Mouse (Mus musculus) retina, postnatal 7 days (tissue): ENCODE data around the gene Plekhm3.
A peak's percentile ranks its signal among the peaks of the same experiment; 100 is the strongest.

Experiments
- DNase-seq: peaks from one replicate; pipeline ENCODE4 v3.0.0-alpha.2; 2012; ENCODE audit warnings: low read depth, low spot score

The Plekhm3 gene

DNA sequence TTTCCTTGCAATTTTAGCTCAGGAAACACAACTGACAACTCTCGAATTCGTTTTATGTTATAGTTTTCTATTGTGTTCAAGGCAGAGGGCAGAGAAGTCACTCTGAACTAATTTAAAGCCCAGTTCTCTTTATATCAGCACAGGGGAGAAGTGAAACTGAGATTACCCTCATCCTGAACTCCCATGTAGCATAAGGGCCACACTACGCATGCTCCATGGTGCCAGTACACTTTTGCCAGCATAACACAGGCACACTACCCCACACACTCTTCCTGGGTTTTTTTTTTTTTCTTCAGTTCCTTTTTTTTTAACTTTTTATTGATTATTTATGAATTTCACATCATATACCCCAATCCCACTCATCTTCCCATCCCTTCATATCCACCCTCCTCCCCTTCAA lies 28.1 kb downstream of the Plekhm3 start:
- no peak for DNase-seq

GRCm38 (mm10) chr1:64927437-64928274 lies 29.0 kb downstream of the Plekhm3 start:
- no peak for DNase-seq

DNA sequence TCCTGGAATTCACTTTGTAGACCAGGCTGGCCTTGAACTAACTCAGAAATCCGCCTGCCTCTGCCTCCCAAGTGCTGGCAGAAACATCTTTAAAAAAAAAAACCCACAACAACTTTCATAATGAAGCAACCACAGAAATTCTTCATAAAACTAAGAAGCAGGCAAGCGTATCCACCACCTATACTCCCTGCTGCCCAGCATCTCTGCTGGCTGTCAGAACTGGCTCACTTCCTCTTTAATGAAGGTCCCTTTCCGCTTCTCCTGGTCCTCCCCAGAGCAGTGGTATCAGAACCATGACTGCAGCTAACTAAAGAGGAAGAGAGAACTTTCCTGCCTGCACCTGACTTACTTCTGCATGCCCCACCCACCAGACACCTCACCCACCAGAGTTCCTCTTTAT lies 31.0 kb downstream of the Plekhm3 start:
- DNase-seq: no peak

DNA sequence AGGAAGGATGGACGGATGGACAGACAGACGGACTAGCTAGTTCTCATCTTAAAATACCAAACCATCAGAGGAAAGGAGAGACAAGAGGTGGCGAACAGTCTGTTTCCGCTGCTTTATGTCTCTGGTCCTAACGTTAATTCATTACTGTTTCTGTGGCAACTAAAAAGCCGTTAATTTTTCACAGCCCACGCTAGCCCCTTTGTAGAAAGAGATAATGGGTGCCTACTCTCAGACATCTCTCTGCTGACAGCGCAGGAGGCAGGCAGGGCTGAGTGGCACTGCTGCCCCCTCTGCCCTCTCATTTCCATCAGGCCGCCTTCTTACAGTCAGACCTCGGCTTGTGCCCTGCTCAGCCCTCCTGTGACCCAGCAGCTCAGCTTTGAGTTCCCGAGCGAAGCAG lies 32.3 kb downstream of the Plekhm3 start:
- DNase-seq: no peak

GRCm38 (mm10) chr1:64918810-64919528 lies 37.7 kb downstream of the Plekhm3 start:
- peak; percentile 28 for DNase-seq

DNA sequence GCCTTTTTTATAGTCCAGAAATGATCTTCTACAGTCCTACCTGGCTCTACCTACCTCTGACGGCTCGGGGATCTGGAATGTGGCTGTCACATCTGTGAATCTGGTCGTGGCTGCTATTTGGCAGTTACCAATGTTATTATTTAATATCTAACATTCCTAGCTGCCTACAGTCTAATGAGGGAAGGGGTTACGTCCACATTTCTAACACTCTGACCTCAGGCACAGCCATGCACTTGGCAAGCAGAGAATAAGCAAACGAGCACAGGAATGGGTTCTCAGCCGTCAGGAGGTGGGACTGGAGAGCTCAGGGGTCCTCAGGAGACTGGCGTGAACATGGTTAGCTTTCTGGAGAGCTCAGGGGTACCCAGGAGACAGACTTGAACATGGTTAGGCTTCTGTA lies 38.7 kb downstream of the Plekhm3 start:
- no peak for DNase-seq

DNA sequence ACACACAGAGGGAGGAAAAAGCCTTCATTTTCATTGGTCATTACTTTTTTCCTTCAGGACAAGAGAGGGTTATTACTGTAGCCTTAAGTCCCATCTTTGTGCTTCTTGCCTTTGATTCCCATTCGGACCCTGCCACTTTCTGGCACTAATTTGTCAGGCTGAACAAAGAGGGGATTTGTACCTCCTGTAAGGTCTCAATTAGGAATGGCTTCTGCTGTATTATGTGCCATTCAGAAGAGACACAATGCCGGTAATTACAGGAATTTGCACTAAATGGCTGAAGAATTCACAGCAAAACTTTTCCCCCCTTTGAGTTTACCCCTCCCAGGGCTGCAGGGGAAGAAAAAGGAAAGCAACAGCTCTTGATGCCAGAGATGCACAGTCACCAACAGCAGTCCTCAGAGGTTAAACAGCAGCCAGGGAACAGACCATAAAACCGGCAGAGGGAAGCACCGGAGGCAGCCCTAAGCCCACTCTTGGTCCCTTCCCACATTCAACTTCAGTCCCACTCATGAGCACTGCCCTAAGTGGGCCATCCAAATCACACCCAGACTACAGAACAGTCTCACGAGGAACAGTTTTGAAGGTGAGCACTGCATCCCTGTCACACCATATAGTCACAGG lies 39.6 kb downstream of the Plekhm3 start:
- no peak for DNase-seq

GRCm38 (mm10) chr1:64914356-64914755 lies 42.3 kb downstream of the Plekhm3 start:
- no peak for DNase-seq

GRCm38 (mm10) chr1:64907740-64908139 lies 48.9 kb downstream of the Plekhm3 start:
- DNase-seq: no peak

GRCm38 (mm10) chr1:64906226-64906625 lies 50.4 kb downstream of the Plekhm3 start:
- no peak for DNase-seq

GRCm38 (mm10) chr1:64903415-64903814 lies 53.2 kb downstream of the Plekhm3 start:
- no peak for DNase-seq

GRCm38 (mm10) chr1:64902804-64903203 lies 53.8 kb downstream of the Plekhm3 start:
- DNase-seq: no peak

GRCm38 (mm10) chr1:64899763-64900162 lies 56.9 kb downstream of the Plekhm3 start:
- DNase-seq: no peak

DNA sequence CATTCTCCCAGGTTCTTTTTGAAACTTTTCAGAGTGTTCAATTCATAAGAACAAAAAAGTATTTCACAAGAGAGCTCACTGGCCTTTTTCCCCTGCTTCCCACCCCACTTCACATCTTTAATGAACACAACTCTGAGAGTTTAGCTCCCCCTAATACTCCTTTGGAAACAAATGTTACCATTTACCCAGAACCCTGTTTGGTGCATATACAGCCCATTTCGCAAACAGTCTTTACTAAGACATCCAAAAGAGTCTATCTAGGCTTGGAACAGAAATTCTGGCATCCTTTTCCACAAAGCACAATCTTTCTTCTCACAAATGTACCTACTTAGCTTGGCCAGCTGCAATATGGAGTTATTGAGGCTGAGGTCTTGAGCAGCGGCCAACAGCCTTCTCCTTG lies 59.1 kb downstream of the Plekhm3 start:
- DNase-seq: no peak

DNA sequence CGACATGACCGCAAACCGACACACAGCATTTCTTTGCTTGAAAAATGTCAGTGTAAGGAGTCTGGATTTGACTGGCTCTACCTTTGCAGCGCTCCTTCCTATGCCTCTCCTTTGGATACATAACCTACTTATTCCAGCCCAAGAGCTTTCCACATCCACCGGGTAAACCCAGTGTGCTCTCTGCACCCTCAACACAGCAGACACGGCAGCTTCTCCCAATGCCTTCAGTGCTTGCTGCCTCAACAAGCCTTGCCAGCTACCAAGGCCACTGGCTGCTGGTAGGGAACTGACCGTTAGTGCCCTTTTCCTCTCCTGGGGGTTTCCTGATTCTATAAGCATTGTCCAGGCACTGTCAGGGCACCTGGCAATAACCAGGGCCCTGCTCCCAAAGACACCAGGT lies 62.8 kb downstream of the Plekhm3 start:
- DNase-seq: no peak

GRCm38 (mm10) chr1:64891332-64891731 lies 65.3 kb downstream of the Plekhm3 start:
- no peak for DNase-seq

GRCm38 (mm10) chr1:64887502-64888203 lies 69.0 kb downstream of the Plekhm3 start:
- no peak for DNase-seq

DNA sequence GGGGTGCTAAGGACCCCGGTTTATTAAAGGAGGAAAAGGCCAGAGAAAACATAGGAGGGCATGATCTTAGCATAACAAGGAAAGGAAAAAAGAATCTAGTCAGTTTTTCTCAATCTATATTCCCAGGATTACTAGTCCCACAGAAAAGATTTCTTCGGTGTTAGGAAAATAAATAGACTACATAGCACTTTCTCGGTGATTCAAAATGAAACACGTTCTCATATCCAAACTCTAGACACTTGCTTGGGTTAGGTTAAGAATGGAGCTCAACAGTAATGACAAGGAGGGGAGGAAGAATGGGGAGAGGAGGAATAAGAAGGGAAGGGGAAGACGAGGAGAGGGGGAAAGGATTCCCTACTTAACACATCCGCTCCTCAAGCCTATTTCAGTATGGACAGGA lies 69.9 kb downstream of the Plekhm3 start:
- DNase-seq: no peak

GRCm38 (mm10) chr1:64885328-64885727 lies 71.3 kb downstream of the Plekhm3 start:
- no peak for DNase-seq

DNA sequence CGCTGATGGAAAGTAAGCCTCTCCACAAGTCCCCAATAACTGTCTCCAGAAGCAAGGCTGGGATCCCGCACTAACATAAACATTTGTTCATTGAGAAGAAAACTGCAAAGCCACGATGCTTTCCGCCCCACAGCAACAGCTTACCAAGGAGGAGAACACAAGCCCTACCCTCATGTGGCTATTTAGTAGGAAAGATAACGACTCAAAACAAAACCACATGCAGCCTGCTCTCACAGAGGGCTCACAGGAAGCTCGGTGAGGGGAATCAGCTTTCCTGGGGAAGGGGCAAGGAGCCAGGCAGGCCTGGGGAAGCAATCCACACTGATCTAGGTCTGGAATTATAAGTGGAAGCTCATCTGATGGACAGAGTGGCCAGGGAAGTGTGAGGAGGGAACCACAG lies 72.6 kb downstream of the Plekhm3 start:
- DNase-seq: no peak

GRCm38 (mm10) chr1:64880613-64881012 lies 76.0 kb downstream of the Plekhm3 start:
- DNase-seq: no peak

DNA sequence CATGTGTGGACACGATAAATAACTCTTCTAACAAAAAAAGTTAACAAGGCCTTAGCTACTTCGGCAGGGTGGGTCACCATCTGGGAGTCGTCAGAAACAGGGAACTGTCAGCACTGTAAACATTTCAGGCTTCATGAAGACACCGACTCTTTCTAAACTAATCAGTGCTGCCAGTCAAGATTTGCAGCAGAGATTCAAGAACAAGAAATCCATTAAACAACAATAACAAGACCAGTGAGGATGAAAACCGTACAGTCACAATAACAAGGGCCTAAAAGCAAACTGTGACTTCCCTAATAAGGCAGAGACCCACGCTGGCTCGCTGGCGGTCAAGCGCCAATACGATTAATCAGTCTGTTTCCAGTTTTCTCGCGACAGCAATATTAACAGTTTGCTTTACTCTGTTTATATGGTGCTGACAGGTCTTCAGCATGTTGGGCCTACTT lies 77.8 kb downstream of the Plekhm3 start:
- DNase-seq: no peak
